Mouse (Mus musculus) heart, embryonic 10.5 days (tissue): ENCODE measurements at regions not wholly inside any gene's neighbourhood (a gene's known extent, or its start where the extent isn't known, plus 50 kb on each side); places are given as distances from the start of the nearest gene placed in this dataset.

Source experiments
- DNase-seq: peaks from one replicate; pipeline ENCODE4 v3.0.0-alpha.2; 2017; ENCODE audit warnings: low spot score
- H3K27ac ChIP-seq: fragments of 300-500 bp; sonication (generic); 2 replicates; pipeline ENCODE4 v1.5.1; 2016; ENCODE audit warnings: mild to moderate bottlenecking
- H3K27me3 ChIP-seq: fragments of 300-500 bp; sonication (generic); 2 replicates; pipeline ENCODE4 v1.6.1; 2016; ENCODE audit warnings: mild to moderate bottlenecking; ENCODE audit not compliant: poor library complexity, insufficient read depth, severe bottlenecking
- H3K36me3 ChIP-seq: fragments of 300-500 bp; sonication (generic); 2 replicates; pipeline ENCODE4 v1.6.1; 2016; ENCODE audit warnings: mild to moderate bottlenecking, moderate library complexity
- H3K4me1 ChIP-seq: fragments of 300-500 bp; sonication (generic); 2 replicates; pipeline ENCODE4 v1.6.1; 2016; ENCODE audit warnings: mild to moderate bottlenecking
- H3K4me3 ChIP-seq: fragments of 300-500 bp; sonication (generic); 2 replicates; pipeline ENCODE4 v1.5.1; 2016; ENCODE audit warnings: mild to moderate bottlenecking, moderate library complexity
- H3K9me3 ChIP-seq: fragments of 300-500 bp; sonication (generic); 2 replicates; pipeline ENCODE4 v1.6.1; 2016; ENCODE audit warnings: mild to moderate bottlenecking, moderate library complexity
- WGBS: fragments of 180-500 bp; shearing (Covaris S2); methylation state at CpG from one replicate; pipeline ENCODE4 v1.1.7; 2016; 5-methylcytosine and 5-hydroxymethylcytosine counted together

DNA sequence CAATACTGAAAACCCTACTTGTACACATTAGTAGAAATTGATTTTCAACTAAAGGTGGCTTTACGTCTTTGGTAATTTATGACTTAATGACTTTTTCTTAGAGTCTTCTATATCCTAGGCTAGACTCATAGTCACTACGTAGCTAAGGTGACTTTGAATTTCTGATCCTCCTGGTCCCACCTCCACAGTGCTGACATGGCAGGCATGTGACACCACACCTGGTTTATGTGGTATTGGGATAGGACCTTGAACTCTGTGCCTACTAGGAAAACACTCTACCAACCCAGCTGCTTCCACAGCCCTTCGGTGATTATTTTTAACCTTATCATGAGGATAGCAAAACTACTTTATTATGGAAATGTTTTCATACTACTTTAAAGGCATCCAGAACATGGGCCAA, 51.5 kb upstream of the D7Ertd443e start:
- Histone ChIP-seq H3K27me3 (no peaks in the 10 kb centered on the region), H3K4me3 (no peak overlapping the region), H3K27ac (no peak overlapping the region), H3K9me3 (no peaks in the 10 kb centered on the region), H3K4me1 (no peaks in the 10 kb centered on the region), H3K36me3 (no peaks in the 10 kb centered on the region)
- no peak for DNase-seq
- WGBS: 92% methylated on average over 3 of the region's 3 CpGs

DNA sequence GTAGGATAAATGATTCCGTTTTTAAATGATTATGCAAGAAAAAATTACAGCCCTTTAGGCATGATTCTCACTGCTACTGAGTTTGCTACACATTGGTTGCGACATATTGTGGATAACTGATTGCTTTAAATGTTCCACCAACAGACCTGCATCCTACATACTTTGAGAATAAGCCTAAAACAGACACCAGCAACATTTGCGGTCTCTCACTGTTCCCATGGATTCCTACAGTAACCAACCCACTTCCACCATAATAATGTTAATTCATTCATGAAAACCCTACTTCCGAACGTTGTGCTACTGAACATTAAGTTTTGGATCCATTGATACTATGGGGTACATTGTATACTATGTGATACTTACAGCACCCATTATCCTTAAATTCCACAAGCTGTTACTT, 53.8 kb upstream of the D7Ertd443e start:
- 91% methylated on average over 5 of the region's 5 CpGs for WGBS
- Histone ChIP-seq H3K4me1 (no peaks in the 10 kb centered on the region), H3K27me3 (no peaks in the 10 kb centered on the region), H3K4me3 (no peak overlapping the region), H3K27ac (no peak overlapping the region), H3K9me3 (no peaks in the 10 kb centered on the region), H3K36me3 (no peaks in the 10 kb centered on the region)
- no peak for DNase-seq

DNA sequence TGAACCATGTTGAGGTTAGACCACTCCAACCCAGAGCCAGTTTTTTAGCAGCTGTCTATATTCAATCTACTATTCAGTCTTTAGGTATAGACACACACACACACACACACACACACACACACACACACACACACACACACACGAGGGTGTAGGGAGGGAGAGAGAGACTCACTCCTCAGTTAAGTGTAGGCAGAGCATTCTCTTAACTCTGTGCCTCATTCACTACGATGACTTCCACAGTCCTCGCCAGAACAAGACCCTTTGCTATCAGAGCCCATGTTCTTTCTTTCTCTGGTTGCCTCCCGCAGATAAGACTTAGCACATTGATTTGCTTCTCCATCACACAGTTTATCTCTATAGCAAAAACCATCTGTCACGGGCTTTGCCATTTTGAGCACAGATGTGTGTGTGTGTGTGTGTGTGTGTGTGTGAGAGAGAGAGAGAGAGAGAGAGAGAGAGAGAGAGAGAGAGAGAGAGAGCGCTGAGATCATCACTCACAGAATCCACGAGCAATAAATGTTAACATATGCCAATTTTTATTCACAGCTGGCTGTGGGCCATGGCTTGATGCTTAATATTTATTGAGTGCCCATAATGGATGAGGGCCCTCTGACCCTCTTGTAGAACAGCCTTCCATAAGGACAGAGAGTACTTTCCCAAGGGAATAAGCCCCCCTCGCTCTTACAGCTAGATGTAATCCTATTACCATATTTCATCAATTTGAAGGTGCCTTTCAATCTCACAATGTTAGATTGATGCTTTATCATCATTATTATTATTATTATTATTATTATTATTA, 59.7 kb upstream of the D7Ertd443e start:
- peak; percentile 61 for DNase-seq
- Histone ChIP-seq H3K27ac (no peak overlapping the region), H3K4me1 (no peaks in the 10 kb centered on the region), H3K36me3 (no peaks in the 10 kb centered on the region), H3K4me3 (no peak overlapping the region), H3K27me3 (no peaks in the 10 kb centered on the region), H3K9me3 (no peaks in the 10 kb centered on the region)
- WGBS: 66% methylated on average over 8 of the region's 8 CpGs

DNA sequence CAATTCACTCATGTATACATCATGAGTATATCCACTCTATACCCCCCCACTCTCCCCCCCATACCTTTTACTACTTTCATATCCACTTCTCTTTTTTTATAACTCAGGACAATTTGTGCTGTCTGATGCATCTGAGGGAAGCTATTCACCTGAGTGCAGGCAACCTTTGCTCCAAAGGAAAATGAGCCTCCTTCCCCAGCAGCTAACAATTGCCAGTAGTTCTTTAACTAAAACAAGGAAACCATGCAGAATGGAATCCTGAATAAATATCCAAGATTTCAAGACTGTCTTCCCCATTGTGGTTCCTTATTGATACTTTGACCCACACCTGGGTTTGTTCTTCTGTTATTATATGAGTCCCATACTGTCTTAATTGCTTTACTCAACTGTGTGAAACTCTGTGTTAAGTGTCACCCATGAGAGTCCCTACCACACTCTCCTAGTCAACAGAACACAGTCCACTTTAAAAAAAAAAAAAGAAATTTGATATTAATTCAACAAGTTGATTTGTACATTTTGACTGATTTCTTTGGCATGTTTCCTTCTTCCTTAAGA, 62.3 kb upstream of the D7Ertd443e start:
- no peaks in the 10 kb centered on the region for H3K9me3 ChIP-seq
- no peak overlapping the region for H3K27ac ChIP-seq
- no peak overlapping the region for H3K4me3 ChIP-seq
- no peaks in the 10 kb centered on the region for H3K36me3 ChIP-seq
- no peaks in the 10 kb centered on the region for H3K4me1 ChIP-seq
- H3K27me3 ChIP-seq: no peaks in the 10 kb centered on the region
- DNase-seq: no peak

- Histone ChIP-seq H3K27ac (no peak overlapping the region), H3K4me3 (no peak overlapping the region), H3K4me1 (no peaks in the 10 kb centered on the region), H3K9me3 (peaks cover 3% of the 10 kb centered on the region; the same call in 1 of the 2 replicates), H3K36me3 (no peaks in the 10 kb centered on the region), H3K27me3 (no peaks in the 10 kb centered on the region)
- DNase-seq: peak; percentile 66
- 76% methylated on average over 2 of the region's 2 CpGs for WGBS
These were observed 63.4 kb upstream of the D7Ertd443e start for GRCm38 (mm10) chr7:134448831-134449230.

GRCm38 (mm10) chr7:134462677-134463076, 77.2 kb upstream of the D7Ertd443e start:
- WGBS: 73% methylated on average over 3 of the region's 3 CpGs
- Histone ChIP-seq H3K4me3 (no peak overlapping the region), H3K9me3 (no peaks in the 10 kb centered on the region), H3K27ac (no peak overlapping the region), H3K36me3 (no peaks in the 10 kb centered on the region), H3K4me1 (no peaks in the 10 kb centered on the region), H3K27me3 (peaks cover 5% of the 10 kb centered on the region; the same call in 1 of the 2 replicates)
- DNase-seq: no peak

GRCm38 (mm10) chr7:134463380-134463779, 77.9 kb upstream of the D7Ertd443e start:
- Histone ChIP-seq H3K36me3 (no peaks in the 10 kb centered on the region), H3K4me3 (no peak overlapping the region)
- 88% methylated on average over 4 of the region's 4 CpGs for WGBS

GRCm38 (mm10) chr7:134467216-134467615, 81.8 kb upstream of the D7Ertd443e start:
- DNase-seq: peak; percentile 30
- no peaks in the 10 kb centered on the region for H3K9me3 ChIP-seq
- no peaks in the 10 kb centered on the region for H3K4me1 ChIP-seq
- no peaks in the 10 kb centered on the region for H3K36me3 ChIP-seq
- peaks cover 5% of the 10 kb centered on the region; the same call in 1 of the 2 replicates for H3K27me3 ChIP-seq
- H3K27ac ChIP-seq: no peak overlapping the region
- 87% methylated on average over 3 of the region's 3 CpGs for WGBS
- H3K4me3 ChIP-seq: no peak overlapping the region

More at GRCm38 (mm10) chr7:134463380-134463779, 77.9 kb upstream of the D7Ertd443e start:
- no peak for DNase-seq
- no peaks in the 10 kb centered on the region for H3K4me1 ChIP-seq
- H3K27me3 ChIP-seq: peaks cover 5% of the 10 kb centered on the region; the same call in 1 of the 2 replicates
- no peak overlapping the region for H3K27ac ChIP-seq
- H3K9me3 ChIP-seq: no peaks in the 10 kb centered on the region

DNA sequence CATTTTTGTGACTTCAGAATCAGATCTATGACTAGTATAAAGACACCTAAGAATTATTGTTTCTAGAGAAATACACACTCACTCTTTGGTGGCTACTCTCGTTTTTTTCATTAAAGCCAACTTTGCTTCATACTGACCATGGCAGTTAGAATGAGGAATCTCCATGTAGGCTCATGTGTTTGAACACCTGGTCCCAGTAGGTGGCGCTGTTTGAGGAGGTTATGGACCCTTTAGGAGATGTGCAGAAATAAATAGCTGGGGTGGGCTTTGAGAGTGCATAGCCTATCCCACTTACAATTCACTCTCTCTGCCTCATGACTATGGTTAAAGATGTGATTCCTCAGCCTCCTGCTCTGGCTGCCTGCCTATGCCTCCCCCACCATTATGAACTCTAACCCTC, 85.8 kb upstream of the D7Ertd443e start:
- H3K27me3 ChIP-seq: no peaks in the 10 kb centered on the region
- 22% methylated on average over 2 of the region's 2 CpGs for WGBS
- no peaks in the 10 kb centered on the region for H3K36me3 ChIP-seq
- H3K4me1 ChIP-seq: no peaks in the 10 kb centered on the region
- DNase-seq: no peak
- H3K27ac ChIP-seq: no peak overlapping the region
- H3K9me3 ChIP-seq: no peaks in the 10 kb centered on the region
- H3K4me3 ChIP-seq: no peak overlapping the region

DNA sequence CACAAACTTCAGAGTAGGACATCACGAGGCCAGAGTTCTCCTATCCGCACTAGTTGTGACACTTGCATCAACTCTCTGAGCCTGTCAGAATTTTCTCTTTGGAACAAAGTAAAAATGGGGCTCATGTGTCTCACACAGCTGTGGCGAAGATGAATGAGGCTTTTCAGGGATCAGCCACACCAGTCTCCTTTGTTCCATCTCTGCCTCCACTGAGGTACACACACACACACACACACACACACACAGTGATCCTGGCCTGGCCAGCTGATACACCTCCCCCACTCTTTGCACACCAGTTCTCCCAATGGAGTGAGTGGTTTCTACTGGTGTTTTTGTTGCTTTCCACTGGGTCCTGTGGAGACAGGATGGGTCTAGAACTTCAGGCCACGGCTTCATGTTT, 105.9 kb upstream of the D7Ertd443e start:
- Histone ChIP-seq H3K27me3 (no peaks in the 10 kb centered on the region), H3K36me3 (no peaks in the 10 kb centered on the region), H3K4me1 (no peaks in the 10 kb centered on the region), H3K9me3 (no peaks in the 10 kb centered on the region), H3K4me3 (no peak overlapping the region), H3K27ac (no peak overlapping the region)
- DNase-seq: no peak
- WGBS: 77% methylated on average over 4 of the region's 4 CpGs

DNA sequence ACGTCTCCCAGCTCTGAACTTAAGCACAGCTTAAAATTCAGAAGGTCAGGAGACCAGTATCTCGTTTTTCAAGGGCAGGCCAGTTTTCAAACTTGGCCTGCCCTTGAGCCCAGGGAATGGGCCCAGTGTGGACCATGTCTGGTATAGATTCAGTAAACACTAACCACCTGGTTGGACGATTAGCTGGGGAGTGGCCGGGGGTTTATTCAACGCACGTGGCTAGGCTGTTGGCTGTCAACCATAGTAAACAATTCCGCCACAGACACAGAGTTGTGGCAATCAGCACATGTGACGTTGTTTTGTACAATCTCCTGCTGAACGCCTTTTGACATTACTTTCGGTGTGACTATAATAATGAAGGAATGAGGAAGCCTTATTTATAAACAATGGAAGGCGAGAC, 111.8 kb upstream of the D7Ertd443e start:
- peaks cover 13% of the 10 kb centered on the region for H3K4me1 ChIP-seq
- H3K36me3 ChIP-seq: no peaks in the 10 kb centered on the region
- 80% methylated on average over 11 of the region's 11 CpGs for WGBS
- H3K27me3 ChIP-seq: no peaks in the 10 kb centered on the region
- H3K9me3 ChIP-seq: no peaks in the 10 kb centered on the region
- H3K27ac ChIP-seq: no peak overlapping the region
- DNase-seq: no peak
- H3K4me3 ChIP-seq: no peak overlapping the region

- Histone ChIP-seq H3K36me3 (no peaks in the 10 kb centered on the region), H3K9me3 (no peaks in the 10 kb centered on the region), H3K27ac (no peak overlapping the region), H3K27me3 (no peaks in the 10 kb centered on the region), H3K4me1 (peaks cover 13% of the 10 kb centered on the region), H3K4me3 (no peak overlapping the region)
- no peak for DNase-seq
- WGBS: 84% methylated on average over 4 of the region's 4 CpGs
These were observed 112.4 kb upstream of the D7Ertd443e start for GRCm38 (mm10) chr7:134497870-134498269.

DNA sequence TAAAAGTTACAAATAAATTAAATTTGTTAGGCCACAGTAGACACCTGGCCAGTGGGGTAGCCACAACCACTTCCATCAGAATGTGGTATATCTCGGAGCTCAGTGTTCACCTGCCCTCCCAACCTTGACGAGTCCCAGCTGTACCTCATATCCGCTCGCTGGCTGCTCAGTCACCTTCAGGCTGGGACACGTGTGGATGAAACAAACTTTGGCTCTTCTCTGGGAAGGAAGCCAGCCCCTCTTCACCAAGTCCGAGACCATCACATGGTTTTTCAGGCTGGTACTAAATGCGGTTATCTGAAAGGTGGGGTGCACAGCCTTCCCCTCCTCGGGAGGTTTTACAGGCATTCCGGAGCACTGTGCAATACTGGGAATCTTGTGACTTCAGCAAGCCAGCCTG, 113.3 kb upstream of the D7Ertd443e start:
- Histone ChIP-seq H3K36me3 (no peaks in the 10 kb centered on the region), H3K4me3 (peak overlapping the region; percentile 15; the same call in 1 of the 2 replicates), H3K27ac (peak overlapping the region; percentile 67), H3K27me3 (no peaks in the 10 kb centered on the region), H3K4me1 (peaks cover 13% of the 10 kb centered on the region), H3K9me3 (no peaks in the 10 kb centered on the region)
- DNase-seq: no peak
- WGBS: 47% methylated on average over 9 of the region's 9 CpGs
